Mouse (Mus musculus) urinary bladder, adult 2 months (tissue): ENCODE results near the gene Hoxa7. TPM values are rescaled to one million over a fixed set of nuclear protein-coding genes. Genes with fewer than 3 reads are reported as not detected.
A peak's percentile ranks its signal among the peaks of the same experiment; 100 is the strongest.

Experiments used
- DNase-seq: peaks from one replicate; pipeline ENCODE4 v3.0.0; 2022; ENCODE audit warnings: low spot score
- polyA plus RNA-seq: library from polyadenylated mRNA; depleted of rRNA; stranded (reverse); fragments of >200 nt; gene quantifications from 2 replicates; pipeline ENCODE4 v1.2.3, GENCODE M21; 2012

The Hoxa7 gene
- polyA plus RNA-seq, 1 experiment: 27.6 TPM

- DNase-seq: peak; percentile 76
These were observed 32.2 kb upstream of the Hoxa7 start for GRCm38 (mm10) chr6:52253511-52254500.

- peak; percentile 67 for DNase-seq
These were observed 31.2 kb upstream of the Hoxa7 start for GRCm38 (mm10) chr6:52252775-52253376.

- peak; percentile 41 for DNase-seq
These were observed 30.5 kb upstream of the Hoxa7 start for GRCm38 (mm10) chr6:52252016-52252774.

GRCm38 (mm10) chr6:52251177-52251879, 29.7 kb upstream of the Hoxa7 start:
- DNase-seq: no peak

GRCm38 (mm10) chr6:52249826-52250225, 28.2 kb upstream of the Hoxa7 start:
- DNase-seq: no peak

GRCm38 (mm10) chr6:52249415-52249738, 27.7 kb upstream of the Hoxa7 start:
- DNase-seq: no peak

GRCm38 (mm10) chr6:52248638-52249414, 27.2 kb upstream of the Hoxa7 start:
- peak; percentile 44 for DNase-seq

- DNase-seq: peak; percentile 55
These were observed 26.3 kb upstream of the Hoxa7 start for GRCm38 (mm10) chr6:52247766-52248637.

- peak; percentile 23 for DNase-seq
These were observed 25.3 kb upstream of the Hoxa7 start for GRCm38 (mm10) chr6:52246916-52247315.

- peak; percentile 56 for DNase-seq
These were observed 24.7 kb upstream of the Hoxa7 start for GRCm38 (mm10) chr6:52246403-52246803.

GRCm38 (mm10) chr6:52245757-52246142, 24.1 kb upstream of the Hoxa7 start, which contains the start of gene Hoxa11:
Gene Hoxa11 (minus strand): TSS chr6:52245810.
- DNase-seq: peak; percentile 65

- peak; percentile 61 for DNase-seq
These were observed 23.5 kb upstream of the Hoxa7 start for GRCm38 (mm10) chr6:52245040-52245756.

- DNase-seq: peak; percentile 27
These were observed 22.9 kb upstream of the Hoxa7 start for GRCm38 (mm10) chr6:52244471-52245039.

GRCm38 (mm10) chr6:52243681-52244121, 22.0 kb upstream of the Hoxa7 start:
- DNase-seq: peak; percentile 53

- peak; percentile 20 for DNase-seq
These were observed 21.2 kb upstream of the Hoxa7 start for GRCm38 (mm10) chr6:52242801-52243332.

GRCm38 (mm10) chr6:52241001-52241621, 19.5 kb upstream of the Hoxa7 start:
- peak; percentile 25 for DNase-seq

GRCm38 (mm10) chr6:52240389-52241000, 18.8 kb upstream of the Hoxa7 start, which contains the start of gene Hoxa10:
Gene Hoxa10 (minus strand): TSS chr6:52240854.
- DNase-seq: peak; percentile 86
